Mouse (Mus musculus) midbrain, embryonic 14.5 days (tissue): ENCODE results near the gene Plppr5. TPM values are rescaled to one million over a fixed set of nuclear protein-coding genes. Genes with fewer than 3 reads are reported as not detected.

Source experiments
- ATAC-seq: fragments of 200-750 bp; cut with Nextera tagmentation; 2 replicates; pipeline ENCODE4 v1.8.0; 2017; ENCODE audit warnings: moderate number of reproducible peaks, moderate library complexity; ENCODE audit not compliant: low FRiP score, low TSS enrichment
- DNase-seq: peaks from one replicate; pipeline ENCODE4 v3.0.0-alpha.2; 2015
- H3K27ac ChIP-seq: fragments of 300-500 bp; sonication (generic); replicated peaks from 2 replicates; pipeline ENCODE4 v1.5.1; 2014; ENCODE audit warnings: mild to moderate bottlenecking, low read depth, low read length, moderate library complexity
- H3K27me3 ChIP-seq: fragments of 300-500 bp; sonication (generic); 2 replicates; pipeline ENCODE4 v1.6.1; 2014; ENCODE audit warnings: low read length, control low read depth, mixed read lengths; ENCODE audit not compliant: control insufficient read depth, insufficient read depth
- H3K36me3 ChIP-seq: fragments of 300-500 bp; sonication (generic); 2 replicates; pipeline ENCODE4 v1.6.1; 2014; ENCODE audit warnings: low read length, control low read depth; ENCODE audit not compliant: control insufficient read depth, insufficient read depth
- H3K4me1 ChIP-seq: fragments of 300-500 bp; sonication (generic); 2 replicates; pipeline ENCODE4 v1.6.1; 2014; ENCODE audit warnings: mild to moderate bottlenecking, antibody characterized with exemption, low read length, control low read depth; ENCODE audit not compliant: control insufficient read depth, insufficient read depth
- H3K4me2 ChIP-seq: fragments of 300-500 bp; sonication (generic); 2 replicates; pipeline ENCODE4 v1.6.1; 2014; ENCODE audit warnings: mild to moderate bottlenecking, low read length, moderate library complexity
- H3K4me3 ChIP-seq: fragments of 300-500 bp; sonication (generic); replicated peaks from 2 replicates; pipeline ENCODE4 v1.5.1; 2014; ENCODE audit warnings: low read depth, low read length
- H3K9ac ChIP-seq: fragments of 300-500 bp; sonication (generic); replicated peaks from 2 replicates; pipeline ENCODE4 v1.6.1; 2014; ENCODE audit warnings: mild to moderate bottlenecking, low read length, moderate library complexity
- H3K9me3 ChIP-seq: fragments of 300-500 bp; sonication (generic); 2 replicates; pipeline ENCODE4 v1.6.1; 2016; ENCODE audit warnings: low read length, control low read depth, mixed read lengths; ENCODE audit not compliant: control insufficient read depth
- WGBS: fragments of 180-500 bp; shearing (Covaris S2); extraction: QIAGEN DNeasy Blood & Tissue Kit; methylation state at CpG from one replicate; pipeline ENCODE4 v1.1.7; 2014; 5-methylcytosine and 5-hydroxymethylcytosine counted together
- polyA plus RNA-seq: library from polyadenylated mRNA; unstranded; fragments of >200 nt; fragmentation: Nextera tagmentation; extraction: Ambion mirVana; gene quantifications from 2 replicates; pipeline ENCODE4 v1.2.1, GENCODE M21; 2014

Gene Plppr5
- polyA plus RNA-seq, 1 experiment from 2014 or later, result 5.8 TPM

DNA sequence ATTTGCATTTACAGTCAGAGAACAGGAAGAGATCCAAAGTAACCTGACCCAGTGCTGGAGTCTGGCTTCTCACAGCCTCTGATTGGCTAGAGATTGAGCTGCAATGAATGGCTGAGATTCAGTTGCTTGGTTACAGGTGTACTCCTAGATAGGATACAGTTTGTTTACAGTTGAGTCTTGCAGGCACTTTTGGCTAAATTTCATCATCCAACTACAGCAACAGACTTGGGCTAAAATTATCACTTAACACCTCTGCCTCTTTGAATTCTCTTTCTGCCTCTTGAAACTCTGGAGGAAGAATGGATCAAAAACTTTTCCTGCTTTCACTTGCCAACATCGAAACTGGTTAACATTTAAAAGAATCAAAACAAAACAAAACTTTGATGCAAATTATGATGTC, 89.7 kb downstream of the Plppr5 start:
- WGBS, result 68% methylated on average over 1 of the region's 1 CpGs

DNA sequence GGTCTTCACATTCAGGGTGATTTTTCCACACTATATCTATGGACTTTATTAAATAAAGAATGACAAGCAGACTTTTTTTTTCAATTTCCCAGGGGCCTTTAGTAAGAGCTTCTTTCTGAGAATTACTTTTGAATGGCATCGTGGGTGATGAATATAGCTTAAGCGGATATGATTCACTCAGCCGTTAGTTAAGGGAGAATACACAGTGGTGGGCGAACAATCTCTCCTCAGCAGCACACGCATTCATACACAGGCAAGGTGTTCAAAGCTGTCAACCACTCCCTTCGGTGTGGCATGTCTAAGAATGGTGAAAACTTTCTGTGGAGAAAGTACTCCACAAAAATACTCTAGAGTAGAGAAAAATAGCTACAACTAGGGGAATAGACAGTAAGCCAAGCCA, 104.6 kb downstream of the Plppr5 start:
- H3K9ac ChIP-seq, result no peak overlapping the region
- DNase-seq (no peak), ATAC-seq (no peak)
- H3K36me3 ChIP-seq, result no peaks in the 10 kb centered on the region
- H3K4me2 ChIP-seq, result no peak overlapping the region
- H3K4me1 ChIP-seq, result no peaks in the 10 kb centered on the region
- no peak overlapping the region for H3K4me3 ChIP-seq
- no peaks in the 10 kb centered on the region for H3K27me3 ChIP-seq
- 89% methylated on average over 6 of the region's 6 CpGs for WGBS
- no peaks in the 10 kb centered on the region for H3K9me3 ChIP-seq
- no peak overlapping the region for H3K27ac ChIP-seq

More for the DNA sequence above, 89.7 kb downstream of the Plppr5 start:
- DNase-seq (no peak), ATAC-seq (no peak)
- no peak overlapping the region for H3K4me2 ChIP-seq
- no peak overlapping the region for H3K9ac ChIP-seq
- no peak overlapping the region for H3K4me3 ChIP-seq
- no peaks in the 10 kb centered on the region for H3K27me3 ChIP-seq
- H3K36me3 ChIP-seq, result no peaks in the 10 kb centered on the region
- H3K9me3 ChIP-seq, result no peaks in the 10 kb centered on the region
- H3K4me1 ChIP-seq, result no peaks in the 10 kb centered on the region
- H3K27ac ChIP-seq, result no peak overlapping the region

DNA sequence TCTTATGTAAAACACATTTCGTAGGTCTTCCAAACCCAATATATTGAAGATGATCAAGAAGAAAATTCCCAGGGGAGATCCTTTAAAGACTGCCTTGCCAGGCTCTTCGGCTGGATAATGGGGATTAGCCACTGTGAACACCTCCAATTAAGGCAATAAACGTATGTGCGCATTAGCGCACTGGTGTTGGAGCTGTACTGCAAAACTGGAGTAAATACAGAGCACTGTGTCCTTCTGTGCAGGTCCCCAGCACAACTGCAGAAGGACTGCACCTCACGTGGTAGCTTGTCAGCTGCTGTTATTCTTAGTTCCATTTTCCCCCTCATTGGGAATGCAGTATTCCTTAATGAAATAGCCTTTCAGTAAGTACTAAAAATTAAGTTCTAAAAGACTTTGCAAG, 110.0 kb downstream of the Plppr5 start:
- no peaks in the 10 kb centered on the region for H3K4me1 ChIP-seq
- no peak overlapping the region for H3K4me2 ChIP-seq
- no peak overlapping the region for H3K27ac ChIP-seq
- H3K36me3 ChIP-seq, result no peaks in the 10 kb centered on the region
- H3K9me3 ChIP-seq, result no peaks in the 10 kb centered on the region
- H3K9ac ChIP-seq, result no peak overlapping the region
- DNase-seq (no peak), ATAC-seq (no peak)
- 69% methylated on average over 6 of the region's 6 CpGs for WGBS
- no peaks in the 10 kb centered on the region for H3K27me3 ChIP-seq
- no peak overlapping the region for H3K4me3 ChIP-seq

DNA sequence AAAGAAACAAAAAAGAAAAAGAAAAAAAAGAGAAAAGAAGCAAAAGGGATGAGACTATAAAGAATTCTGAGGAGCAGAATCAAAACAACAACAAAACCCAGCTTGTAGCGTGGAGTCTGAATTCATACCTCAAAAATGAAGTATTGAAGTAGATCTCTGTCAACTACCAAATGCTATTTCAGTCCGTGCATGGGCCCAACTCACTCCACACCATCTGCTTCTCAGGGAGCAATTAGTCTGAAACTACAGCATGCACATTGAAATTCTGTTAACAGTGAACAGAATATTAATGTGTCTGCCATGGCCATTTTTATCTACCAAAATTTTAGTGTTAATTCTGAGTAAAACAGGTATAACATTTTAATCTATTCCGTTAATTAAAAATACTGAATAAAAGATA, 111.4 kb downstream of the Plppr5 start:
- H3K27me3 ChIP-seq, result no peaks in the 10 kb centered on the region
- no peak overlapping the region for H3K27ac ChIP-seq
- DNase-seq, result no peak
- no peak overlapping the region for H3K4me3 ChIP-seq
- no peaks in the 10 kb centered on the region for H3K36me3 ChIP-seq
- no peak overlapping the region for H3K9ac ChIP-seq
- no peak overlapping the region for H3K4me2 ChIP-seq
- no peaks in the 10 kb centered on the region for H3K9me3 ChIP-seq
- 81% methylated on average over 3 of the region's 3 CpGs for WGBS
- ATAC-seq, result no peak
- no peaks in the 10 kb centered on the region for H3K4me1 ChIP-seq

DNA sequence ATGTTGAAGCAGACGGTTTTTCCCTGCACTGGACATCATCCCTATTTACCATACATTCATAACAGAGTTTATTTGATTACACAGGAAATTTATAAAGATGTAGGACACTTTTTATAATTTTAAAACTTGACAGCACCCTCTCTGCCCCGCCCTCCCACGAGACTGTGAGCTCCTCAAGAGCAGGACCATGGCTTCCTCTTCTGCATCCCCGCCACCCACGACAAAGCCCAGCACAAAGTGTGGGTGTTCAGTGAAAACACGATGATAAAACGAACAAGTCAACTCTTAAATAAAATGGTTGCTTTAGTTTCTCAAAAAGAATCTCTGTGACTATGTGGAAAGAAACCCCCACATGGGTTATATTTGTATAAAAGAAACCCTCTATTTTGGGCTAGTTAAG, 112.0 kb downstream of the Plppr5 start:
- no peaks in the 10 kb centered on the region for H3K27me3 ChIP-seq
- H3K27ac ChIP-seq, result no peak overlapping the region
- 95% methylated on average over 7 of the region's 7 CpGs for WGBS
- no peak overlapping the region for H3K9ac ChIP-seq
- H3K4me3 ChIP-seq, result no peak overlapping the region
- H3K4me1 ChIP-seq, result no peaks in the 10 kb centered on the region
- DNase-seq (no peak), ATAC-seq (no peak)
- H3K36me3 ChIP-seq, result no peaks in the 10 kb centered on the region
- H3K9me3 ChIP-seq, result no peaks in the 10 kb centered on the region
- H3K4me2 ChIP-seq, result no peak overlapping the region

DNA sequence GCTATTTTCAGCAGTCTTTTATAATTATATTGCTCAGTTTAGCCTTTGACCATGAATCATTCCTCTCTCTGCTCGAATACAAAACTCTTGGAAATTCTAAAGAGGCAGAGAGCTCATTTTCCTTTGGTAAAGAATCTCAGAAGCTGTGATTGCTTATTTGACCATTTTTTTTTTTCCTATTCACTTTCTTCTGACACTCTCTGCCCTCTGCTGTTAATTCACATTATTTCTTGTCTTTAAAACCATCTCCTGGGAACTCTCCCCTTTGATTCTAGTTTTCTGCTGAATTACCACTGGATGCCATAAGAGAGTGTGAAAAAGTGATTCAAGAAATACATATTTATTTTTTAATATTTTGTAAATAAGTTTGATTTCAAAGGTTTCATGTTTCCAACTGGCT, 120.1 kb downstream of the Plppr5 start:
- no peak for ATAC-seq
- no peak overlapping the region for H3K4me2 ChIP-seq
- H3K4me3 ChIP-seq, result no peak overlapping the region
- H3K36me3 ChIP-seq, result no peaks in the 10 kb centered on the region
- no peak overlapping the region for H3K9ac ChIP-seq
- 50% methylated on average over 1 of the region's 1 CpGs for WGBS
- H3K27me3 ChIP-seq, result no peaks in the 10 kb centered on the region
- peak; percentile 23 for DNase-seq
- H3K4me1 ChIP-seq, result no peaks in the 10 kb centered on the region
- no peak overlapping the region for H3K27ac ChIP-seq
- H3K9me3 ChIP-seq, result no peaks in the 10 kb centered on the region

DNA sequence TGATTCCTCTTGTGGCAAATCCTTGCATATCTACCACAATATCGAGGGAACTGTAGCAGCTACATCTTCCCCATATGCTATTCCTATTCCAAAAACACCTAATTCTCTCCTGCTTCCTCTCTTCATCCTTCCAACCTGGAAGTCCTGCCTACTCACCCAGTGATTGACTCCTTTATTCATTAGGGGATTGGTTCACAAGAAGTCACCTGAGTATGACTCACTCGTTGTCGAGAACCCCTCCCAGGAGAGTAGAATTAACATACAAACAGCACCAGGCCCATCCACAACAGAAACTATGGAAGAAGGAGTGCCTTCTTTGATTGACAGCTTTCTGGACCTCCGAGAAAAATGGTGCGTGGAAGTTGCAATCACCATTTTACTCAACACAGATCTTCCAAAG, 121.7 kb downstream of the Plppr5 start:
- Histone ChIP-seq H3K27me3 (no peaks in the 10 kb centered on the region), H3K36me3 (no peaks in the 10 kb centered on the region), H3K4me3 (no peak overlapping the region), H3K4me1 (no peaks in the 10 kb centered on the region), H3K9ac (no peak overlapping the region), H3K9me3 (no peaks in the 10 kb centered on the region), H3K27ac (no peak overlapping the region), H3K4me2 (no peak overlapping the region)
- WGBS, result 91% methylated on average over 5 of the region's 5 CpGs
- ATAC-seq (no peak), DNase-seq (no peak)

DNA sequence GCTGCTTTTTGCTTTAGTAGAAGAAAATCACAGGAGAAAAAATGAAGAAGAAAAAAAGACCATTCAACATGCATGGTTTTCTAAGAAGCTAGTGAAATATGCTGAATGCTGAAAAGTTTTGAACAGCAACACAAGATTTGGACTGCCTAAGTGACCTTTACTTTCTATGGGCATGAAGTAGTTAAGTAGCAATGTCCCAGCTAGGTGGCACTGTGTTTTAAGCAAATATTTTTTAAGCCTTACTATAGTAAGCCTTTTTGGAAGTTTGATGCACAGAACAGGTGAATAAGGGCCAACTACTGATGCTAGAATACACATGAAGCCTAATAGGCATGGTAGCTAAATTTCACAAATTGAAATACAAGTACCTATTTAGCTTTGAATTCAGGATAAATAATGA, 134.2 kb downstream of the Plppr5 start:
- no peaks in the 10 kb centered on the region for H3K9me3 ChIP-seq
- H3K4me1 ChIP-seq, result no peaks in the 10 kb centered on the region
- H3K27me3 ChIP-seq, result no peaks in the 10 kb centered on the region
- ATAC-seq (no peak), DNase-seq (peak; percentile 14)
- H3K36me3 ChIP-seq, result no peaks in the 10 kb centered on the region
- H3K9ac ChIP-seq, result no peak overlapping the region
- H3K4me3 ChIP-seq, result no peak overlapping the region
- H3K27ac ChIP-seq, result no peak overlapping the region
- H3K4me2 ChIP-seq, result no peak overlapping the region

DNA sequence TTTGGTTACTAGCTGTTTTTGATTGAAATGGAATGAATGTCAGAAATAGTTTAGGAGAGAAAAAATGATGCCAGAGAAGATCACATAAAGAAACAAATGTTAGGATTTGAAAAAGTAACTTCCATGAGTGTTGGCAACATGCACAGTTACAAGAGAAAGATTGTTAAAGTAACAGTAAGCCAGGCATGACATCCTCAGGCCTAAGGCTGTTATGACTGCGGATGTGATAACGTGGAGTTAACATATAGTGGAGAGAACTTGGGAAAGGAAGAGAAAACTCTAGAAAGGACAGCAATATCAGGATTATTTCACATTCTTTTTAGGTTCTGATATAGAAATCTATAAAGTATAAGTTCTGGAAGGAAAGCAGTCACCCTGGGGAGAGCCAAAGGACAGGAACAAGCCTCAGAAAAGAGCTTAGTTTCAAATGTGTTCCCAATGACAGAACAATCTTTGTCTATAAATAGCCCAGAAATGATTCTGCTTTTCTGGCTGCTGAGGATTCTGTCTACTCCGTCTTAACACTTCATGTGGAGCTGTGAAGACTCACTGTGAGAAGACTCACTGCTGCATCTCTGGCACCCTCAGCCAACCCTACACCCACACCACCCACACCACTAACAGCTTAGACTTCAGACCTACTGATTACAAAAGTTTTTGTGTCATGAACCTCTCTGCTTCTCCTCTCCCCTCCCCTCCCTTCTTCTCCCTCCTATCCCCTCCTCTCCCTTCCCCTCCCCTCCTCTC, 142.1 kb downstream of the Plppr5 start:
- Histone ChIP-seq H3K27me3 (no peaks in the 10 kb centered on the region), H3K9ac (no peak overlapping the region), H3K4me3 (no peak overlapping the region), H3K4me1 (no peaks in the 10 kb centered on the region), H3K4me2 (no peak overlapping the region), H3K9me3 (no peaks in the 10 kb centered on the region), H3K27ac (no peak overlapping the region), H3K36me3 (no peaks in the 10 kb centered on the region)
- ATAC-seq (no peak), DNase-seq (no peak)
- 89% methylated on average over 3 of the region's 3 CpGs for WGBS
